Mouse (Mus musculus): ENCODE data around the gene Tmem158.

Tmem158 gene

GRCm38 (mm10) chr9:123260611-123261021, at the start of gene Tmem158:
Gene Tmem158, minus strand, starts transcription at chr9:123260764.
- peak; percentile 68 for DNase-seq

DNA sequence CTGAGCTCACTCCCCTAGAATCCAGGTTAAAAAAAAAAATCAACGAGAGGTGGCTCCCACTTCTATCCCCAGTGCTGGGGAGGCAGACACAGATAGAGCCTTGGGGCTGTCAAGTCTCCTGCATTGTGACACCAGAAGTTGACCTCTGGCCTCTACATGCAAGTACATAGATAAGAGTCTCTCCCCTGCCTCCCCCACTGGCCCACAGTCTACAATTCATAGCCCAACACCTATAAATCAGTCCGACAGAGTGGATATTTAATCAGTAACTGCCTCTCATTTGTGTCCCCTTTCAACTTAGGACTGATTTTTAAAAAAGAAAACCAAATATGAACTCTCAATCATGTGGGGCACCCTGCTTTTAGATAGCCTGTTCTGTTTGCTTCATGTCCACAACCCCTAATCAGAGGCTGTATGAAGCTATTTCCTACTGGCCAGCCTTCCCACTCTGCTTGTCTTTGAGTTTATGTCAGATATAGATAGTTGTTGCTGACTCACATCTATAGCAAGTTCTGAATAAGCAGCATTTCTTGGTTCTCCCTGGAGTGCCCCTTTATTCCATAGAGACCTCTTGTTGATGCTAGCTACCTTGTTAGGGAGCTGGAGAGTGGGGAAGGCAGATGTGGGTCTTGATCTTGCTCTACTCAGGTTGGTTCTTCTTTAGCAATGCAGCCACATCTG, 49.3 kb upstream of the Tmem158 start:
- DNase-seq: no peak

DNA sequence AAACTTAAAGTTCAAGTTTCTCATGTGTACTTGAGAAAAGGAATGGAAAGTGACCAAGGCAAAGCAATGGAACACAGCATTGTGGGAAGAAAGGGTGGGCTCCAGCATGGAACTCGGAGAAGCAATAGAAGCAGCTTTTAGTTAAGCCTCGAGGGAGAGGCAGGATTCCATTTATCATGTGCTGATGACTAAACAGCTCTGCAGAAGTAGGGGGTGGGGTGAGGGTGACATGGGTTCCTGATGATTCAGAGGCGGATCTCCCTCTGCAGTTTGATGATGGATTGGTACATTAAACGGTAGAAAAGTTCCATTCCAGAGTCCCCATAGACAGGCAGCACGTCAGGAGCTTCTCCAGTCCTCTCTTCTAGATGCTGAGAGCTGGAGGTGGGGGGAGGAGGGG, 48.5 kb upstream of the Tmem158 start:
- no peak for DNase-seq

DNA sequence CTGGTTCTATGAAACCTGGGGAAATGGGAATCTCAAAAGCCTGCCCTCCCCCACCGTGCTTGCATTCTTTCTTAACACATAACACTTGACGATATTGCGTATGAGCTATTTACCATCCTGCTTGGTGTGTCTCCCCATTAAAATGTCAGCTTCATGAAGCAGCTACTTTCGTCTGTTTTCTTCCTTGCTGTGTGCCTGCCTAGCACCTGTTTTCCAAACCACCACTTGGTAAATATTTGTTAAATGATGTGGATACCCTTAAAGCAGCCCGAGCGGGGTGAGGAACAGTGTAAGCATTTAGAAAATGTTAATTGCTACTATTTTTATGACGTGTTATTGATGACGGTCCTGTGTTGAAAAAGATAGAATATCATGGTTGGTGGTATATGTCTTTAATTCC, 44.4 kb upstream of the Tmem158 start:
- no peak for DNase-seq

DNA sequence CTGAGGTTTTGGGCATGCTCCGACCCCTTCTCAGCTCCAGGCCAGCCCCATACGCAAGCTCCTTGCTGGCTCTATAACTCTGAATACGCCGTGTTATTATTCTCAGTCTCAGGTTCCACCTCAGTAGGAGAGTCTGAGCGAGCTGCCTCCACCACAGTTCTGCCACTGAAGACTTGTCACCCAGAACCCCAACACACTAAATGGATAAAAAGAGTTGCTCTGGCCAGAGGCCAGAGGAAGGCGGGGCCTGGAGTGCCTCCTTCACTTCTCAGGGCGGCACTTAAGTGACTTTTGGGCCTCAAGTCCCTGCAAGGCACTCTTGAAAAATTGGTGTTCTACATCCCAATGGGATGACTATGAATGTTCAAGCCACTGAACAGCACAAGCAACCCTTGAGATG, 43.4 kb upstream of the Tmem158 start:
- DNase-seq: no peak

DNA sequence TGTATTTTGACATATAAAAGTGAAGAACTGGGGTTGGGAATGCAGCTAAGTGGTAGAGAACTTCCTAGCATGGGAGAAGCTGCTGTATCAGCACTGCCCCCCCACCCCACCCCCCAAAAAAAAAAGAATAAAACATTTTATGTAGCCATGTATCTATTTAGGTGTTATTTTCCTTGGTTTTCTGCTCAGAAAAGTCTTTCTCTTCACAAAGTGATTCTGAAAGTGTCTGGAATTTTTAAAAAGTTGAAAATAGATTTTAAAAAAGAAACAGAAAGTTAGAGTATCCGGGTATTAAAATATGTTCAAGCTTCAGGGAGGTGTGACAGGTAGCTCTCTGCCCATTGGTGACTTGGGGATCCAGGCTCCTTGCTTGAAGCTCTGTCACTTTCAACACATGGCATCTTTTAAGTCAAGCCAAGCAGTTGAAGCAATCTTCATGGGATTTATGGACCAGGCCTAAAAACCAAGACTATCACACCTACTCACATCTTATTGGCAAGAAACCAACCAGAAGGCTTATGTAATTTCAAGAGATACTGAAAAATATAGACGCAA, 42.3 kb upstream of the Tmem158 start:
- DNase-seq: no peak

GRCm38 (mm10) chr9:123297862-123298261, 37.3 kb upstream of the Tmem158 start:
- peak; percentile 62 for DNase-seq

DNA sequence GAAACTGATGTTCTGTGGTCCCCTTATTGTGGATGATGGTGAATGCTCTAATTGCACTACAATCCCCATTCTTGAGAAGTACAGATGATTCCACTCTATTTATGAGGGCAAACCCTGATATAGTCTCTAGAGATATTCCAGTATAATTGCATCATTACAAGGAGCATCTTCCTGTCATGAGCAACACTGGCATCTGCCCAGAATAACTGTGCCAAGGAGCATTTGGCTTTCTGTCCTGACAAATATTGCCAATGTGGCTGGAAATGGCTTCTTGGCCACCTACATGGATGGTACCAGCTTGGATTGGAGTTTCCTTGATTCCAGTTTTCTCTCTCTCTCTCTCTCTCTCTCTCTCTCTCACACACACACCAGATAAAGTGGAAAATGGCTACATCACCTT, 35.7 kb upstream of the Tmem158 start:
- DNase-seq: peak; percentile 76

DNA sequence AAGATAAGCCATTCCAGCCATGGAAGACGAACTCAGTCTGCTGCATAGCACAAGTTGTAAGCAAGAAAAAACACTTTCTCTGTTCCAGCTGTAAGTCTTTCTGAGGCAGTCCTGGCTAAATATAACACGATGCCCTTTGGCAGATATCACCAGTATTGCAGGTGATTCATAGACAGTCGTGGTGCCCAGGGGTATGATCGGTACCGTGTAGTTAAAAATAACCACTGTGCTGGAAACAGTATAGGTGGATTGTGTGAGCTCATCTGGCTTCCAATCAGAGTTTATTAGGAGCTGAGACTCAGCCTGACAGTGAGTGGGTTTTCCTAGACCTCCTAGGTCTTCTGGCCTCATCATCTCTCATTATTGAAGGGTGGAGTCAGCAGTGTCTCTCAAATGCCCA, 34.0 kb upstream of the Tmem158 start:
- no peak for DNase-seq

GRCm38 (mm10) chr9:123288378-123288777, 27.8 kb upstream of the Tmem158 start:
- no peak for DNase-seq

- DNase-seq: peak; percentile 13
Observed at GRCm38 (mm10) chr9:123285623-123286022, 25.1 kb upstream of the Tmem158 start.

DNA sequence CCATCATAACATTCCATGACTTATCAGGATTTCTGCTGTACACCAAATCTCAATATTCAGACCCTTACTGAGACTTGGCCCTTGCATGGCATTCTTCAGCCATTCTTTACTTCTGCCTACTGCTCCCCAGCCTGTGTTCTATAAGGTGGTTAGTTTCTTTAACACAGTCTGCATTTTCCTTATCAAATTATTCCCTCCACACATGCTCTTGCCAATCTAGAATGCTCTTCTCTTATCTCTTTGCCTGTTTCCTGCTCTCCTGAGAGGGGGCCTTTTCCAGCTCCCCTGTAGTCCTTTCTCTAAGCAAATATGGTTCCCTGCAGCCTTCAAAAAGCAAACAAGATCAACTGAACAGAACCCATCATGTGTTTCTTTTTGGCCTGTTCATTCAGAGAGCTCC, 20.2 kb upstream of the Tmem158 start:
- DNase-seq: no peak

DNA sequence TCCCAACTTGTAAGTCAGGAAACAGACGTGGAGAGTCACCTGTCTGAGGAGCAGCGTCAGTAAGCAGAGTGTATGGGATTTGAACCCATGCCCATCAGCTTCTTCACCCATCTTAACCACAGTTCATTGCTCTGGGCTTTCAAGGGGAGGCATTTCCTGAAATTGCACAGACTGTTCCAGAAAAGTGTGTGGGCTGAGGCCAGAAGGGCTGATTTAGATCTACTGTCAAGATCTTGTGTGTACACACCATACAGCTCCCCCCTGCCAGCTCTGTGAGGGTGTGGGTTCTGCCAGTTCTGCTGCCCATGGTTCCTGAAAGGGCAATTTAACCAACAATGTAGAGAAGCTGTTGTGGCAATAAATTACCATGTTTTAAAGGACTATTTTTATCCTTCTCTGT, 17.4 kb upstream of the Tmem158 start:
- no peak for DNase-seq

DNA sequence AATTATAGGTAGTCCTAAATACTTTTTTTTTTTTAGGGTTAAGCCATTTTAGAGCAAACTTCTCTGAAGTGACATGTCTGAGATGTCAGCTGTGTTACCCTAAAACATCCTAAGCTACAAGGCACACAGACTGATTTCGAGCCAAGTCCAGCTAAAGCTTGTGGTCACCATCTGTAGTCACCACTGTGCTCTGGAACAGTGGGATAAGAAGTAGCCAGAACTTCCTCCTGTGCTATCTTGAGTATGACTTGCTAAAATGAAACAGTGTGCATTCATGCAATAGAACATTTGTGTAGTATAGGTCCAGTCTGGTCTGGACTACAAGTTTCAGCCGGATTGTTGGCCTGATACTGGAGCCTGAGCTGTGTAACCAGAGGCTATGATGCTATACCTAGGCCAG, 14.8 kb upstream of the Tmem158 start:
- no peak for DNase-seq

DNA sequence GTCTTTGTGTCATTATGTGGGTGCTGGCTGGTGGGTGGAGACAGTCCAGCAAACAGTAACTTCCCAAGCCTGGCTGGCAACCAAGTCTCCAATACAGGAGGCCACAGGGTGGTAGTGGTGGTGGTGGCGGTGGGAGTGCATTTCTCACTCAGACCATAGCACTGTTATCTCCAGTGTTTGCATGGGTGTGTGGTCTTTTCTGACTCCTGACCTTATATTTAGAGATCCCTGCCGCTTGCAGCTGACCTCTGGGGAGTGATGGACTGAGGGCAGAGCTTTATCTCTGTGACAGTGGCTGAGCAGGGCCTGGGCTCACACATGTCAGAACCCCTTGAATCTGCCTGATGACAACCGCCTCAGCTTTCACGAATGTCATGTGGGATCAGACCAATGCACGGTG, 14.1 kb upstream of the Tmem158 start:
- DNase-seq: no peak

- no peak for DNase-seq
Observed at GRCm38 (mm10) chr9:123273876-123274275, 13.3 kb upstream of the Tmem158 start.

DNA sequence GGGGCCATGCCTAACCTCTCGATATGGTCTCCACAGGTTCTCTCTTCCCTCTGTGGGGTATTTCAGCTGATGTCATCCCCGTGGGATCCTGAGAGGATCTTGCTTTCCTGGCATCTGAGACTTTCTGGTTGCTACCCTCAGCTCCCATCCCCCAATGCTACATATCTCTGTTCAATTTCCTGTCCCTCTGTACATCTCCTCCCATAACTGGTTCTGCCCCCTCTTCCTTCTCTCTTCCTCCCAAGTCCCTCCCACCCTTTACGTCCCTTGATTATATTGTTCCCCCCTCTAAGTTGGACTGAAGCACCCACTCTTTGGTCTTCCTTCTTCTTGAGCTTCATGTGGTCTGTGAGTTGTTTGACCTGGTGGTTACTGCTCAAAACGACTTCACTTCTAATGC, 11.0 kb upstream of the Tmem158 start:
- DNase-seq: no peak

GRCm38 (mm10) chr9:123269906-123270558, 9.5 kb upstream of the Tmem158 start:
- no peak for DNase-seq

DNA sequence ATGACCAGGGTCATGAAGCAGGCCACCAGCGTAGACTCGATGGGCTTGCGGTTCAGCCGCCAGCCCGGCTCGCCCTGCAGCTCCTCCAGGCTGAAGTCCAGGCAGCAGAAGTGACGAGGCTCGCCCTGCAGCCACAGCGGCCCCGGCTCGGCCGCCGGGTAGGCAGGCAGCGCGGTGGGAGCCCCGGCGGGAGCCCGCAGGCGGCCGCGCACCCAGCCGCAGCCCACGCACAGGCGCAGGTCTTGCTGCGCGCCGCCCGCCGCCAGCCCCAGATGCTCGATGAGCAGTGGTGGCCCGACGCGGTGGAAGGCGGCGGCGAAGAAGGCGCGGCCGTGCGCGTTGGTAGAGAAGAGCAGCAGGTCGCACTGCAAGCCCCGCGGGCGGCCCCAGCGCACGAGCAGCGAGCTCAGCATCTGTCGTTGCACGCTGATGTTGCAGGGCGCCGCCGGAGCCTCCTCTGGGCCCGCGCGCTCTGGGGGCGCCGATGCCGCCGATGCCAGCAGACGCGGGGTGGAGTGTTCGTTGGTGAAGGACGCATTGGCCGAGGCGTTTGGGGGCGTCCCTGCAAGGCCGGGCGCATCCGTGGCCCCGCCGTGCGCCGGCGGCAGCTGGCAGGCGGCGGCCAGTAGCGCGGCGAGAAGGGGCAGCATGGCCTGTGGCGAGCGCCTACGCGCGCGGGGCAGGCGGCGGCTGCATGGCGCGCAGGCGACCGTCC, 511 bp downstream of the Tmem158 start:
- DNase-seq: no peak

- DNase-seq: peak; percentile 76
Observed at GRCm38 (mm10) chr9:123259461-123259895, 1.1 kb downstream of the Tmem158 start.

GRCm38 (mm10) chr9:123258796-123259195, 1.8 kb downstream of the Tmem158 start:
- DNase-seq: peak; percentile 9

DNA sequence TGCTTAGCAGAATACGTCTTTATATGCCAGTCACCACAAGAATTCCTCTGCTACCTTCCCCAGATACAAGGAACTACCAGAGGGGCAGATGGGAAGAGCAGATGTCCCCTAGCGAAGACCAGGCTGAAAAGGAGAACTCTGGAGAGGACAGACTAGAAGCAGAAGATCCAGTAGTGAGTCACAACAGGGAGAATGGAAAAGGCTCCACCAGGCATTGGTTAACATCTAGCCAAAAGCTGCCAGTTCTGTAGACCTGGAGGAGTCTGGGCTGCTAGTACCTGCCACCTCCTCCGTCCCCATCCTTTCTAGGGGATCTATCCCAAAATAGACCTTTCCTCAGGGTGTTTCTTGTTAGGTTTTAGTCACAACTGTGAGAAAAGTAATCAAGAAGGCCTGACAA, 4.8 kb downstream of the Tmem158 start:
- DNase-seq: no peak

- DNase-seq: no peak
Observed at GRCm38 (mm10) chr9:123247992-123248391, 12.6 kb downstream of the Tmem158 start.

DNA sequence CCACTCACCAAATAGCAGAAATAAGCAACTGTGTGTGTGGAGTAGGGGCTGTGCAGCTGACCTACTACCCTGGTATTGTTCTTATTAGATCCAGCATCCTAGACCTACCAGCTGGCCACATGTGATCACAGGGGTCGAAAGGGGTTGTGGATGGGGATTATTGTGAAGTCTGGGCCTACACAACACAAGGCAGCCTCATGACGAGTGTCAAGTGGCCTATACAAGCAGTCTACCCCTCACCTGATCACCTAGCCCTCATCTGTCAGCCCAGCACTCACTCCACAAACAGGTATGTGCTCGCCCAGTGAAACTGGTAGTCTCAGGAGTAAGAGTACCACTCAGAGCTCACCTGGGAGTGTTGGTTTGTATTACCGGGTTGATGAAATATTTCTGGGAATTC, 15.4 kb downstream of the Tmem158 start:
- no peak for DNase-seq

Data from cerebellum, adult 8-10 months (tissue).